Mouse (Mus musculus): ENCODE results near the gene Mfsd12.
A peak's percentile ranks its signal among the peaks of the same experiment; 100 is the strongest.

Mfsd12 gene

DNA sequence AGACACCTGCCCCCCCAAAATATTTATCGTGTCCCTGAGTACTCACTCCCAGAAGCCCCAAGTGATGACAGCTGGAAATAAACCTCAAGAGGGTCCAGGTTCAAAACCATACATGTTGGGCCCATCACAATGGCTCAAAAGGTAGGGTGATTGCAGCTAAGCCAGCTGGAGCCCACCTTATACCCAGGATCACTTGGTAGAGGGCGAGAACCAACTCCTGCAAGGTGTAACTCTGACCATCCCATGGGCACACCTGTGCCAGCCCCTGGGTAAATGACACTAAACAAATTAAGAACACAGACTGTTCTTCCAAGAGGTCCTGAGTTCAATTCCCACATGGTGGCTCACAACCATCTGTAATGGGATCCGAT, 21.9 kb downstream of the Mfsd12 start:
- DNase-seq (ENCODE audit: low spot score in 2 of 2) = peak in 1 of 2 experiments; percentile 57

DNA sequence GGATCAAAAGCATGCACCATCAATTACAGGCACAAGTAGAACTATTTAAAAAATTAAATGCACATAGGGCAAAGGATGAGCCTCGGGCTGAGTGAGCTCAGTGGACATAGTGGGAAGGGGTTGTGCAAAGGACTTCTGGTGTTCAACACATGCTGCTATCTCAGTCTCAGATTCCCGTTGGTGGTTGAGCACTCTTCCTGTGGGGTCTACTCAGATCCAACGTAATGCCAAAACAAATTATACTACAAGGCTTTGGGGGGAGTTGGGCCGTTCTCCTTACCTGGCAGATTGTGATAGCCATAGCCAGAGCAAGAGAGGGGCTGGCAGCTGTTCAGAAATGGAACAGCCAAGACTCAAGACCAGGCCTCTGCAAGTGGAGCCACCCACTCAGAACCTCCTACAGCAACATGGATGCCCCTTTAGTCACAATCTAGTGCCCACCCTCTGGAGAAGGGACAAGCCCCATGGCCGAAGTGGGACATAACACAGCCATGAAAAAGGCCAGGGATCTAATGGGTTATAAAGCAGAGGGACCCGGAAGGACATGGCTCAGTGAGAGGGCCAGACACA, 22.6 kb downstream of the Mfsd12 start:
- DNase-seq (ENCODE audit: low spot score in 2 of 2) = peak in 1 of 2 experiments; percentile 54

DNA sequence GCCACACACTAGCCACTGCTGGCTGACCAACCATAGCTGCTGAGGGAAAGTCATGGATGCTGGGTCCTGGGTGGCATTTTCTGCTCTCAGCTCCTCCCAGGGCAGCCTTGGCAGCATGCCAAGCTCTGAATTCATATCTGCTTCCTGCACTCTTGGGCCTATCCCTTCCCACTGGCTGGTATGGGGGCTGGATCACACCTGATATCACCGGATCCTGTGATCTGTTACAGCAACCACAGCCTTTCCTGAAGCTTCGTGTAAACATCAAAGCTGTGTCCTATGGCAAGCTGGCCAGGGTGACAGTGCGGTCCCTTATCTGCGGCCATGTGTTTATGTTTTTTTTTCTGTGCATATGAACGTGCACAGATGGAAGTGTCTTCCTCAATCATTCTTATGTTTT, 24.7 kb downstream of the Mfsd12 start:
- DNase-seq (ENCODE audit: low spot score in 2 of 2) = peak; percentile 89 to 94

DNA sequence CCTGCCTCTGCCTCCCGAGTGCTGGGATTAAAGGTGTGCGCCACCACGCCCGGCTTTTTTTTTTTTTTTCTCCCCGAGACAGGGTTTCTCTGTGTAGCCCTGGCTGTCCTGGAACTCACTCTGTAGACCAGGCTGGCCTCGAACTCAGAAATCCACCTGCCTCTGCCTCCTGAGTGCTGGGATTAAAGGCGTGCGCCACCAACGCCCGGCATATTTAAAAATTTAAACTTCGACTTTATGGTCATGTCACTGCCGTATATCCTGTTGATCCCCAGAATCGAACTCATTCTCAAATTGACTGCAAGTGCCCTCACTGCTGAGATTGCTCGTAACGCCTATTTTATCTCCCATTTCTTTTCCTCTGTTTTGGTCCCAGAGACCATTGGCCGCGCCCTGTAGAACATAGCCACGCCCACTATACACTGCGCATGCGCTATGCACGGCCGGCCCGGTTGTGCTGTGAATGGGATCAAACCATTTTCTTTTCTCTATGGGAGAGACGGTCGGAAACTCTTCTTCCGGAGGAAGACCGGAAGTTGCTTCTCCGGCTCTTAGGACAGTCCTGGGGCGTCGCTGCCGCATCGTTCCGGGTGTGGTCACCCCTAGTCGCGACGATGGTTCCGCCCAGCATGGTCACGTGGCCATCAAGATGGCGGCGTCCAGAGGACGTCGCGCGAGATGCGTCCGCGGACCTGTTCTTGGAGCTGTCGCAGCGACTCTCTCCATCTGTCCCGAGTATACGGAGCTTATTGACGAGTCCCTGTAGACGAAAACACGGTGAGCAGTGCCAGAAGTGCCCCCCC, 26.7 kb downstream of the Mfsd12 start, which contains the start of the genes Dohh and Gm48551:
Gene Dohh (plus strand): TSS at position 627 of the 803 bp plus-strand sequence.
Gene Gm48551 (plus strand): TSS at position 665 of the 803 bp plus-strand sequence.
- DNase-seq (ENCODE audit: low spot score in 2 of 2) = peak; percentile 100

DNA sequence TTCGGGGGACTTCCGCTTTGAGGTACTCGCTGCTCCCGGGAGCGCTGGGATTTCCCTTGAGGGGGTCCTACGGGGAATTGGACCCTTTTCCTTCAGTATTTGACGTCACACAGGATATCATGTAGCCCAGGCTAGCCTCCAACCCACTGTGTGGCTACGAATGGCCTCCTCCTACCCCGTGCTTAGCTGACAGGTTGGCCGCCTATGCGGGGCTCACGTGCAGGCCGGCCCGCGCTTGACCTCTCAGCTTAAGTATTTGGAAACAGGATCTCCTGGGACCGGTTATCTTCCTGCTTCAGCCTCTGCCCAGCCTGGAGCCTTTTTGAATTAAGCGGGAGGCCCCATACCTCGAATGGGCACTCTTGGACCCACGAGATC, 27.3 kb downstream of the Mfsd12 start:
- DNase-seq (ENCODE audit: low spot score in 2 of 2) = no peak

DNA sequence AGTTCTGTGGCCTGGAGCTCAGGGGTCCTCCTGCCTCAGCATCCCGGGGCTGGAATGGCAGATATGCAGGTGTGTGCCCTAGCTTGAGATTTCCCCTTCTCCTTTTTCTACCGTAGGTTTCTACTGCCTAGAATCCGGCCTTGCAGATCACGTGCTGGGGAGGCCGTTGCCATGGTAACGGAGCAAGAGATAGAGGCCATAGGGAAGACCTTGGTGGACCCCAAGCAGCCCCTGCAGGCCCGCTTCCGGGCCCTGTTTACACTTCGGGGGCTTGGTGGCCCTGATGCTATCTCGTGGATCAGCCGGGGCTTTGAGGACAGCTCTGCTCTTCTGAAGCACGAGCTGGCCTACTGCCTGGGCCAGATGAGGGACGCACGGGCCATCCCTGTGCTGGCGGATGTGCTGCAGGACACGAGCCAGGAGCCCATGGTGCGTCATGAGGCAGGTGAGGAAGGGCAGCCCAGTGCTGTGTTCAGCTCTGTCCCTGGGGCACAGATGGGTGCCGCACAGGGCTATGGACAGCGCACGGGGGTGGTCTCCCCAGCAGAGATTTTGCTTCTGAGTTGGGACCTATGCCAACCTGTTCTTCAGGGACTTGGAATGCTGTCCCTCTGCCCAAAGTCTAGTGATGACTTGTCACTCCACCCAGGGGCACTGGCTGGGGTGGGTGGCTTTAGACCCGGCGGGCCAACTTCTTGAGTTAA, 28.5 kb downstream of the Mfsd12 start:
- peak in 1 of 2 experiments; percentile 41 for DNase-seq (ENCODE audit: low spot score in 2 of 2)

DNA sequence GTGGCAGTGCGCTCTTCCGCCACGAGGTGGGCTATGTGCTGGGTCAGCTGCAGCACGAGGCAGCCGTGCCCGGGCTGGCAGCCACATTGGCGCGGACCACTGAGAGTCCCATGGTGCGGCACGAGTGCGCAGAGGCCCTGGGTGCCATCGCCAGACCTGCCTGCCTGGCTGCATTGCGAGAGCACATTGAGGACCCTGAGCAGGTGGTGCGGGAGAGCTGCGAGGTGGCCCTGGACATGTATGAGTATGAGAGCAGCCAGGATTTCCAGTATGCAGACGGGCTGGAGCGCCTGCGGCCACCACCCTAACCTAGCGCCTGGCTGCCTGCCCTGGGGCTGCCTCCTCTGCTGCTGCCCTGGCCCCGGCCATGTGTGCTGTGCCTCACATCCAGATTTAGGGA, 30.4 kb downstream of the Mfsd12 start:
- peak in 1 of 2 experiments; percentile 22 for DNase-seq (ENCODE audit: low spot score in 2 of 2)

DNA sequence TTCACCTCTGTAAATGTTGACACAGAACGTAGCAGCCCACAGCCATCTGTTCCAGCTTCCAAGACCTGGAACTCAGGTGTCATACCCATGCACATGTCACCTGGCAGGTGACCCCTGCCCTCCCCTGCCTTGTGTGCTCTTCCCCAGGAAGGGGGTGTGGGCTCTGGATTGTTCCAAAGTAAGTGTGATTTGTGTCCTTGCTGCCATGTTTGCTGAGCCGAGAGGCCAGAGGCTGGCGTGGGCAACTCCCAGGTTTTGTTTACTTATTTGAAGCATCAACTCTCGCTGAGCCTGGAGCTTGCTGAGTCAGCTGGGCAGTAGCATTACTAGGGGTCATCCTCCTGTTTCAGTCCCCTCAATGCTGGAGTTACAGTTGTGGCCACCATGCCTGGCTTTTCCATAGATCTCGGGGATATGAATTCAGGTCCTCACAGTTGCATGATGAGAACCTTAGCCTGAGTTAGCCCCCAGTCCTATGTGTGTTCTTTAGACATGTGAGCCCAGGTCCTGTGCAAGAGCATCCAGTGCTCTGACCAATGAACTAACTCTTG, 31.3 kb downstream of the Mfsd12 start, which contains the start of gene Gm48552:
Gene Gm48552 (plus strand): TSS at position 501 of the 551 bp plus-strand sequence.
- DNase-seq (ENCODE audit: low spot score in 2 of 2) = no peak

DNA sequence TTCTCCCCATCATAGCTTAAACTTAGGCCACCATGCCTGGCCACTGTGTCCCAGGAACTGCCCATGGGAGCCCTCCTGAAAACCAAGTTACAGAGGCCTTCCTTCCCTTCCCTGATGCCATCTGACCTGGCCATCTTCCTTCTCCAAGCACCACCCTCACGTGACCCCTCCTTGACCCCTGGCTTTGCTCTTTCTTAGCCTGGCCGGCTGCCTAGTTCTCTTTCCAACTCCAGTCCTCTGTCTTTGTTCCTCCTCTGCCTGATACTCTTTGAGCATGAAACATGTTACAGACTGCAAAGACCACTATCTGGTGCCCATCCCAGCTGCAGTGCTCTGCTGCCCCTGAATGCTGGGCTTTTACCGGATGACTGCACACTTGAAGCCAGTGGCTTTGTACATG, 32.1 kb downstream of the Mfsd12 start:
- DNase-seq (ENCODE audit: low spot score in 2 of 2) = peak in 1 of 2 experiments; percentile 35

DNA sequence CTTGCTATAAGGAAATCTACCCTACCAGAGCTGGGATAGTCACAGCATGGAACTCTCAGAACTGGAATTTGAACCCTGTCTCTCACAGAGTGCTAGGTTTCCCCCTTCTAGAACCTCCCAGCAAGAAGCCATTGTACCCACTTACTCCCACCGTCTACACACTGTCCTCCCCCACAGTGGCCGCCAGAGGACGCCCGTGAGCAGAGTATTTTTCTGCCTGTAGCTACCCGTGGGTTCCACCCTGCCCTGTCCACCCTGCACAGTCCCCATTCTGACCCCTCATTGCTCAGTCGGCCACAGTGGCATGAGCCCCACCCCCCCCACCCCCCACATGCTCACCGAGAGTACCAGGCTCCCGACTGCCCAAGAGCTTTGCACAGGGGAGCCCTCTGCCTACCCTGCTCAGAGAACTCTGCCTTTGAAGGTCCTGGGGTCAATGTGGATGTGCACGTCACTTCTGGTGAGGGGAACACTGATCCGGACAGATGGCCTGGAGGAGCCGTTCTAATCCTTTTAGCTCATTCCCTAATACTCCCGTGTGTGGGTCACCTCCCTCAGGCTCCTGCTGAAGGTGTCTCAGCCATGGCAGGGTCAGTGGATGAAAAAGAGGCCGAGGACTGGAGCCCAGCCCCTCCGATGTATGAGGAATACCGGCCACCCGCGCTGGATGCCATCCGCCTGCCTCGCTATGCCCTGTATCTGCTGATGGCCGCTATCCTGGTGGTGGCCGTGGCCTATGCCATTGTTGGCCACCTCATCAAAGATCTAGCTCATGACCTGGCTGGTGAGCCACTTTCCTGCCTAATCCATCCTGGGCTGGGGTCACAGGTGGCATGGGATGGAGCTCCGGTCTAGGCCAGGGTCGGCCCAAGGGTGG, 32.7 kb downstream of the Mfsd12 start:
- peak; percentile 80 to 87 for DNase-seq (ENCODE audit: low spot score in 2 of 2)

DNA sequence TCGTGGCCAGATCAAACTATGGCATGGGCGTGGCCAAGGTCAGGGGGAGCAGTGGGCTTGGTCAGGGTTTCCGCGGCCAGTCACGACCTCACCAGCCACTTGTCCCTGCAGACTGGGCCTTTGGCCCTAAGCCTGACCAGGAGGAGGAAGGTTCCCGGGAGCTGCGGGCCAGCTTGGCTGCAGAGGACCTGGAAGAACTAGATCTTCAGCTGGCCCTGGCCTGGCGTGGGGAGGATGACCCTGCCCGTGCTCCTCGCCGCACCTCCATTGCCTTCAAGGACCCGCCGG, 33.3 kb downstream of the Mfsd12 start:
- DNase-seq (ENCODE audit: low spot score in 2 of 2) = peak in 1 of 2 experiments; percentile 29

DNA sequence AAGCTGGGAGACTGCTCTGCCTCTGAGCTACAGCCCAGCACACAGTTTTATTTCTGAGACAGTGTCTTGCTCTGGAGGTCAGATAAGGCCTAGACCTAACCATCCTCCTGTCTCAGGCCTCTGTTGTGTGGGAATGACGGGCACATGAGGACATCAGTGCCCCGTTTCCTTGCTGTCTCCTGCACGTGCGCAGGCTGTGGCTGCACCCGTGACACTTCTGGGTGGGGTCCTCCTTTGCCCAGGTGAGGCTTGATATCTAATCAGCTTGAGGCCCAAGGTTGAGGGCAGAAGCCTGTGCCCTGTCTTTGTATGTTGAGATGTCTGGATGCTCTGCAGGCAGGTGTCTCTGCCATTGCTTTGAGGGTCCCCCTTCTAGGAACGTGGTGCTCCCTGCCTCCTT, 35.0 kb downstream of the Mfsd12 start:
- DNase-seq (ENCODE audit: low spot score in 2 of 2) = no peak

DNA sequence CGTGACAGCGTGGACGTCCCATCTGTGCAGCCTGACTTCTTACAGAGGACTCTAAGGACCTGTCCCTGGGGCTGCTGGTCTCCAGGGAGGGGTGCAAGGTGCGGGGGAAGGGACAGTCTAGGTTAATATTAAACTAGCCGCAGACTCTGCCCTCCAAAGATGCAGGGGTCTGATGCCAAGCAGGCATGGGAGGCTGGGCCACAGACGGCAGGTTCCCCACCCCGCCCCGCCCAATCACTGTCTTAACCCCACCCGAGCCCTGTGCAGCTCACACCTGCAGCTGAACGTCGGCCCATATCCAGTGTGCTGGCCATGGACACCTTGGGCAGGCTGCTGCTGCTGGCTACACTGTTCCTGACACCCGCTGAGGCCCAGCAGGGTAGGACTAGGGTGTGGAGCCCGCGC, 35.5 kb downstream of the Mfsd12 start, which contains the start of gene Smim24:
Gene Smim24 (plus strand): TSS at position 271 of the 405 bp plus-strand sequence.
- DNase-seq (ENCODE audit: low spot score in 2 of 2) = peak in 1 of 2 experiments; percentile 28

DNA sequence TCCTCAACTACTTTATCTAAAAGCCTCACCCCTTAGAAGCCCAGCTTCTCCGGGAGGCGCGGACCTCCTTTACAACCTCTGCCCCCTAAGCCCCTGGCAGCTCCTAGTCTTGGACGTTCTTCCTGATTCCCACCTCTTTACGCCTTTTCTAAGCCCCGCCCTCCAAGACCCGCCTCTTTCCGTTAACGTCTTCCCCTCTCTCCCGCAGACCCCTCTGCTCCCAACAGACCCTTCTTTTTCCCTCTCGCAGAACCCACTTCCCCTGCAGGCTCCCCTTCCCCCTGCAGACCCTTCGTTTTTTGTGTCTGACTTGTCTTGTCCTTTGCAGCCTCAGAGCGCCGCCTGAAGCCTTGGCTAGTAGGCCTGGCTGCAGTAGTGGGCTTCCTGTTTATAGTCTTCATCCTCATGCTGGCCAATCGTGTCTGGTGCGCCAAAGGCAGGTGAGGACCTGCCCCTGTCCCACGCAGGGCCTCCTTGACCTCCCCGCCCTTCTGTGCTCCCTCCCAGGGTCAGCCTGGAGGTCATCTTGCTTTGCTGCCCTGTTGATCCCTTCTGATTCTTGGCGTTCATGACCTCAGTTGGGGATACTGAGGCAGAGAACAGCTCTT, 36.3 kb downstream of the Mfsd12 start:
- DNase-seq (ENCODE audit: low spot score in 2 of 2) = peak in 1 of 2 experiments; percentile 55

DNA sequence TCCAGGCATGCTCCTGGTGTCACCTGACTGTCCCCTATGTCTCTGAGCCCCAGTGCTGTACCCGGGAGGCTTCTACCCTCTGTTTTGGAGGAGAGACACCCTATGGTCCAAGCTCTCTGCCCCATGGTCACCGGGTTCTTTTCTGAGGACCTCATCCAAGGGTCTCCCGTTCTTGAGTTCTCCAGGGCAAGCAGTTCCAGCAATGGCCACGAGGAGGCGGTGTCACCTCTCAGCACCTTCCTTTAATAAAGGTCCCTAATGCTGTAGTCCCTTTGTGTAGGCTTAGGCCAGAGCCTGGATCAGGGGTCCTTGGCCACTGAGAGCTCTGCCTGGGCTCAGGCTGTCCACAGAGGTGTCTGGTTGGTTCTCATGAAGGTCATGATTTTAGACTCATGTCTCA, 37.8 kb downstream of the Mfsd12 start:
- DNase-seq (ENCODE audit: low spot score in 2 of 2) = peak; percentile 81 to 88

DNA sequence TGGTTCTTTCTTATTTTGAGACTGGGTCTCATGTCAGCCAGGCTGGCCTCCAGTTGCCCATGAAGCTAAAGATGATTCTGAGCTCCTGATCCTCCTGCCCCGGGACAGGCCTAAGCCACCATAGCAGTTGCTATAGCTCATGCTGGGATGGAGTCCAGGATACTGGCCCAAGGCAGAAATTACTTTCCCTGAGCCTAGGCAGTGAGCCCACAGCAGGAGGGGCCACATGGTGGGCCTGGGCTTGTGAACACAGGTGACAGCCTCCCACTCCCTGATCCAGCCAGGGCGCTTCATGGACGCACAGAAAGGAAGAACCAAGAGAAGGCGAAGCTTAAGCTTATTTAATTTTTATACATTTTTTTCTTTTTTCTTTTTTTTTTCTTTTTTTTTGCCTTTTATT, 38.6 kb downstream of the Mfsd12 start:
- no peak for DNase-seq (ENCODE audit: low spot score in 2 of 2)

DNA sequence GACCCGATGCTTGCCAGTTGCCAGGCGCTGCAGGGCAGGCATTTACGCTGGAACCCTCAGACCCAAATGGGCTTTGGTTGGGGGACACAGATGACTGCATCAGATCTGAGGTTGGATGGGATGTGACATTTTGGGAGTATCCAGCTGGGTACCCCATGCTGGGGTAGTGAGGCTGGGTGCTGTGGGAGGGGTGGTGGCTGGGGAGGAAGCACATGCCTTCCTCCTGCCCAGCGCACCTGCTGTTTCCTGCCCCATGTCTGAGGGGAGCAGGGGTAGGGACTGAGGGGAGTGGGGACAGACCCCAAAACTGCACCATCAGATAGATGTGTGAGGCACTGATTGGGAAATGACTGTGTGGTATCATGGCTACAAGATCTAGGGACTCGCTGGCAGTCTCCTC, 39.5 kb downstream of the Mfsd12 start:
- DNase-seq (ENCODE audit: low spot score in 2 of 2) = no peak

DNA sequence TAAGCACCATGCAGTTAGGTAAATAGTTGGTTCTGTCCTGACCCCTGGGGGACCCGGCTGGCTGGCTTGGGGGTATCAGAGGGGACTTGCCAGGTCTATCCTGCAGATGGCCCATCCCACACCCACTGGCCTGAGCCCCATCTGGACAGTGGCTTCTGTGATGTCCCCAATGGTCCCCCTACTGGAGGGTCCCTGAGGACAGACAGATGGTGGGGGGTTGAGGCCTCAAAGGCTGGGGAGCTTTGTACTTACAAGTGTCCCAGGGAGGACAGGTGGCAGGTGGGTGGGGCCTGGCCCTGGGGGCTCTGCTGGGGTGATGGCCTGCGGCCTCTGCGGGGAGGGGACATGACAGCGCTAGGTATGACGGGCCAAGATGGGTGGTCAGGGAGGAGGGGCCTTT, 42.0 kb downstream of the Mfsd12 start:
- DNase-seq (ENCODE audit: low spot score in 2 of 2) = no peak

DNA sequence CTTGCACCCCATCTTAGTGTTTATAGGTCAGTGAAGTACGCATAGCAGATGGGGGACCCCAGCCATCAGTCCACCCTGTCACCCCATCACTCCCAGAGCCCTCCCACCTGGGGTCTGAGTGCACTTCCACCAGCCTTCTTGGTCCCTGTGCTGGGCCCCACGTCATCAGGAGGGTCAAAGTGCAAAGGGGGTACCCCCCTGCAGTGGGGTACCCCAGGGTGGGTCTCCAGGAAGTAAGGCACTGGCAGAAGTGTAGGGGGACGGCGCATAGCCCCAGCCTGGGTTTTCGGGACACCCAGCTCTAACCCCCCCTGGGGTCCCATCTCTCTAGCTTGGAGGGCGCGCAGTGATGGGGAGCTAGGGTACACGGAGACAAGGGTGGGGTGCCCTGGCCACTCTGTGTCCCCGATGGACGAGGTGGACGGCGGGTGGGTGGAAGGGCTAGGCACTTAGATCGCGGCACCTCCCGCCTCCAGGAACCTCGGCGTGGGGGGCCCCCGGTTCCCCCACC, 42.6 kb downstream of the Mfsd12 start:
- DNase-seq (ENCODE audit: low spot score in 2 of 2) = no peak

DNA sequence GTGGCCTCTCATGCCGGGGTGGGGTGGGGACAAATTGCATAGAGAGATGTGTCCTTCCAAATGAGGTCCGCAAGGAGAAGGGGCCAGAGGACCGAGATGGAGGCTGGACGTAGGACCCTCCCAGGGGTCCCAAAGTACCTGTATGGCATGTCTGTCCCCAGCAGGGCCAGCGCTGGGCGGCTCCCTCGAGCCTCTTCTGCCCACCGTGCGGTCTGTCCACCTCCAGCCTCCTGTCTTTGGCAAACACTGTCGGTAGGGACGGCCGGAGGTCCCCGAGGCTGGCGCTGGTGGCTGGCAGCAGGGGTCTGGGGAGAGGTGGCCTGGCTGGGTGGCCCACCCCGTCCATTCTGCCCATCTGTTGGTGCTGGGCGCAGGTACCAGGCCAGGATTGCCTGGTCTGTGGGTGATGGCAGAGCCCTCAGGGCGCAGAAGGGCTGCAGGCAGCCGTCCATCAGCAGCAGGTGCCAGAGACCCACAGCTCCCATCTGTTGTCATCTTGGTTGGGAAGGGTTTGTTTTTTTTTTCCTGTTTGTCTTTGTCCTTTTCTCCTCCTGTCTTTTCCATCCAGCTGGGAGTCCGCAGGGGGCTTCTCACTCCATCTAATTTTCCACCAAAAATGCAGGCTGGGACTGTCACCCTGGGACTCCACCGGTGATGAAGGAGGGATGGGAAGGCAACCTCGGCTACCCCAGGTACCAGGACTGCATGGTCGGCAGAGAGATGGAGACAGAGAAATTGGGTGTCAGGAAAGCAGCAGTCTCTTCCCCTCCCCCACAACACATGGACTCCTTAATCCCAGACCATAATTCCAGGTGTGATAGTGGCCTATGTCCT, 43.3 kb downstream of the Mfsd12 start:
- no peak for DNase-seq (ENCODE audit: low spot score in 2 of 2)
